Mouse (Mus musculus): ENCODE measurements at regions not wholly inside any gene's neighbourhood (a gene's known extent, or its start where the extent isn't known, plus 50 kb on each side); places are given as distances from the start of the nearest gene placed in this dataset.

DNA sequence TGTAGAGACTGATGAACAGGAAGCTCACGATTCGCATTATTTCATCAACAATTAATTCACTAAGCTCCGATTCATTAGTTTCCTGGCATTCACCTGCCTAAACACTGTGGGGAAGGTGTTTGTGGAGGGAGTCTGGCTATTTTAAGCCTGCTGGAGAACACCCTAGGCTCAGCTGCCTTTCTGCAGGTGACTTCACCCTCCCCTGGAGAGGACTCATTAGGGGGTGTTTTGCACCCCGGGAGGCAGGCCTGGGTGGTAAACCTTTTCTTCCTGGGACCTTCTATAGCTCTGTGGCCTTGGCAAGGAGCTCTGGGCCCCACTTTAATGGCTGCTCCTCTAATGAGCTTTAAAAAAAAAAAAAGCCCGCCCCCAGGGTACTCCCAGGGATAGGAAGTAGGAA lies 55.4 kb upstream of the Bnc1 start:
- Histone ChIP-seq H3K27ac (replicated peaks; ENCODE audit: low read depth, low read length) (no peak overlapping the region), H3K4me2 (ENCODE audit: low read depth, severe bottlenecking) (no peak overlapping the region), H3K27me3 (ENCODE audit: control insufficient read depth, insufficient read depth, low read length) (no peaks in the 10 kb centered on the region), H3K4me3 (ENCODE audit: low read depth, low read length) (no peak overlapping the region), H3K9ac (ENCODE audit: low read length) (no peak overlapping the region), H3K4me1 (ENCODE audit: control insufficient read depth, insufficient read depth, low read length) (no peaks in the 10 kb centered on the region), H3K9me3 (ENCODE audit: control insufficient read depth, low read length) (no peaks in the 10 kb centered on the region), H3K36me3 (ENCODE audit: control insufficient read depth, insufficient read depth, low read length) (no peaks in the 10 kb centered on the region)
- 67% methylated on average over 5 of the region's 5 CpGs for WGBS
- DNase-seq (ENCODE audit: low spot score) (no peak), ATAC-seq (ENCODE audit: insufficient number of reproducible peaks, low FRiP score, low TSS enrichment, low read depth) (no peak)

DNA sequence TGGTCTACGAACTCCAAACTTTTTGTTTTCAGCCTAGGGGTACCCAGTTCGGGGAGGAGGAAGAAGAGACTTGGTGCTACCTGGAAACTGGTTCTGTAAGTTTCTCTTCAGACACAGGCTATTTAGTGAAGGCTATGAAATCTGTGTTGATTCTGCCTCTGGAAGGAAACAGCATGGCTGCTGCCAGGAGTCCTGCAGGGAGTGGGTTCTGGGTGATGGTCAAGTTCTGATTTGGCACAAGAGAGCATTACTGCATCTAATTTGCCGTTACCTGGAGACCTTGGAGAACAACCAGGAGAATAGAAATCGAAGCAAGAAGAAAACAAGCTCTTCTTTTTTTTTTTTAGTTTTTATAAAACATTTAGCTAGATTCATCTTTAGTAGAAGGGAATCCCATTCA lies 61.3 kb upstream of the Bnc1 start:
- DNase-seq (ENCODE audit: low spot score), result no peak
- H3K4me2 ChIP-seq (ENCODE audit: low read depth, severe bottlenecking), result no peak overlapping the region
- no peak overlapping the region for H3K4me3 ChIP-seq (ENCODE audit: low read depth, low read length)
- no peak for ATAC-seq (ENCODE audit: insufficient number of reproducible peaks, low FRiP score, low TSS enrichment, low read depth)
- H3K27me3 ChIP-seq (ENCODE audit: control insufficient read depth, insufficient read depth, low read length), result no peaks in the 10 kb centered on the region
- no peak overlapping the region for H3K9ac ChIP-seq (ENCODE audit: low read length)
- no peak overlapping the region for H3K27ac ChIP-seq (replicated peaks; ENCODE audit: low read depth, low read length)
- H3K36me3 ChIP-seq (ENCODE audit: control insufficient read depth, insufficient read depth, low read length), result no peaks in the 10 kb centered on the region
- WGBS, result 87% methylated on average over 4 of the region's 4 CpGs
- no peaks in the 10 kb centered on the region for H3K4me1 ChIP-seq (ENCODE audit: control insufficient read depth, insufficient read depth, low read length)
- no peaks in the 10 kb centered on the region for H3K9me3 ChIP-seq (ENCODE audit: control insufficient read depth, low read length)

GRCm38 (mm10) chr7:82056551-82057230 lies 64.6 kb upstream of the Bnc1 start:
- H3K4me1 ChIP-seq (ENCODE audit: control insufficient read depth, insufficient read depth, low read length), result no peaks in the 10 kb centered on the region
- H3K9me3 ChIP-seq (ENCODE audit: control insufficient read depth, low read length), result no peaks in the 10 kb centered on the region
- H3K4me3 ChIP-seq (ENCODE audit: low read depth, low read length), result no peak overlapping the region; the same call in 1 of the 2 replicates
- DNase-seq (ENCODE audit: low spot score) (peak; percentile 64), ATAC-seq (ENCODE audit: insufficient number of reproducible peaks, low FRiP score, low TSS enrichment, low read depth) (no peak)
- no peaks in the 10 kb centered on the region for H3K27me3 ChIP-seq (ENCODE audit: control insufficient read depth, insufficient read depth, low read length)
- WGBS, result 1% methylated on average over 21 of the region's 21 CpGs
- H3K36me3 ChIP-seq (ENCODE audit: control insufficient read depth, insufficient read depth, low read length), result no peaks in the 10 kb centered on the region
- no peak overlapping the region for H3K27ac ChIP-seq (replicated peaks; ENCODE audit: low read depth, low read length)
- H3K4me2 ChIP-seq (ENCODE audit: low read depth, severe bottlenecking), result peak overlapping the region; percentile 35; the same call in 1 of the 2 replicates
- 0 out of 2 replicates have a peak overlapping the region, but pooled peaks have one; percentile 1 for H3K9ac ChIP-seq (ENCODE audit: low read length)

- WGBS, result 58% methylated on average over 7 of the region's 7 CpGs
- no peak overlapping the region for H3K27ac ChIP-seq (replicated peaks; ENCODE audit: low read depth, low read length)
- no peaks in the 10 kb centered on the region for H3K4me1 ChIP-seq (ENCODE audit: control insufficient read depth, insufficient read depth, low read length)
- no peaks in the 10 kb centered on the region for H3K36me3 ChIP-seq (ENCODE audit: control insufficient read depth, insufficient read depth, low read length)
- H3K9ac ChIP-seq (ENCODE audit: low read length), result no peak overlapping the region
- no peaks in the 10 kb centered on the region for H3K9me3 ChIP-seq (ENCODE audit: control insufficient read depth, low read length)
- H3K4me3 ChIP-seq (ENCODE audit: low read depth, low read length), result no peak overlapping the region
- no peak for DNase-seq (ENCODE audit: low spot score)
- H3K27me3 ChIP-seq (ENCODE audit: control insufficient read depth, insufficient read depth, low read length), result no peaks in the 10 kb centered on the region
- no peak for ATAC-seq (ENCODE audit: insufficient number of reproducible peaks, low FRiP score, low TSS enrichment, low read depth)
- H3K4me2 ChIP-seq (ENCODE audit: low read depth, severe bottlenecking), result no peak overlapping the region
These were observed 71.3 kb upstream of the Bnc1 start for GRCm38 (mm10) chr7:82063407-82063806.

DNA sequence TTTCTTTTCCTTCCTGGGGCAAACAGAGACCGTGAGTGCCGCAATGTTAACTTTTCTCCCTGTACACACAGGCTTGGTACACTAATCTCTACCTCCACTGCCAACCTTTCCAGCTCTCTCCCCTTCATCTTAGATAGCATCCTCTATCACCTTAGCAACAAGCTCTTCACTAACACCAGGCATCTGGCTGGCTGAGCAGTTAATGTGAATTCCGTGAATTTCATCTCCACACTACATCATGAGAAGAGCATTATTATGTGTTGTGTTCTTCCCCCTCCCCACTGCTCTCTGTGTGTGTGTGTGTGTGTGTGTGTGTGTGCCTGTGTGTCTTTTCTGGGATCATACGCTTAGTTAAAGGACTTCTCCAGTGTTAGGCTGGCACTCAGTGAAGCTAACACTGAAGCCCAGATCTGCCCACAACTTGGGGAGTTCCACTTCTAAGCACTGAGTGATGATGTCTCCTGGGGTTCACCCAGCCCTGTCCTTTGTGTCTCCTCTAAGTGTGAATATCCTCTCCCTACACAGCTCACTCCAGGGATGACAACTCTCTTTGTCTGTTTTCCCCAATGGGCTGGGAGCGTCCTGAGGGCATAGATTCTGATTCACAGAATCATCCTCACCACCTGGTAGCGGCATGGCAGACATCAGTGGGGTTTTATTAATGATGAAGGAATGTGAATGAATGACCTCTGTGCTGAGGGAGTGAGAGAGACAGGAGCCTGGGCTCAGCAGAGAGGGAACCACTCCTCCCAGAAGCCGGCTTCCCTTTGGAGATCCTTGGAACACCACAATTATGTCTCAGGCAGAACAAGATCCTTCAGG lies 77.7 kb upstream of the Bnc1 start:
- WGBS, result 75% methylated on average over 7 of the region's 7 CpGs
- H3K9ac ChIP-seq (ENCODE audit: low read length), result no peak overlapping the region
- H3K36me3 ChIP-seq (ENCODE audit: control insufficient read depth, insufficient read depth, low read length), result no peaks in the 10 kb centered on the region
- no peak overlapping the region for H3K4me2 ChIP-seq (ENCODE audit: low read depth, severe bottlenecking)
- no peaks in the 10 kb centered on the region for H3K27me3 ChIP-seq (ENCODE audit: control insufficient read depth, insufficient read depth, low read length)
- DNase-seq (ENCODE audit: low spot score) (no peak), ATAC-seq (ENCODE audit: insufficient number of reproducible peaks, low FRiP score, low TSS enrichment, low read depth) (no peak)
- H3K4me1 ChIP-seq (ENCODE audit: control insufficient read depth, insufficient read depth, low read length), result no peaks in the 10 kb centered on the region
- no peaks in the 10 kb centered on the region for H3K9me3 ChIP-seq (ENCODE audit: control insufficient read depth, low read length)
- H3K4me3 ChIP-seq (ENCODE audit: low read depth, low read length), result no peak overlapping the region
- H3K27ac ChIP-seq (replicated peaks; ENCODE audit: low read depth, low read length), result no peak overlapping the region

- Histone ChIP-seq H3K27ac (replicated peaks; ENCODE audit: low read depth, low read length) (no peak overlapping the region), H3K9ac (ENCODE audit: low read length) (no peak overlapping the region), H3K4me1 (ENCODE audit: control insufficient read depth, insufficient read depth, low read length) (no peaks in the 10 kb centered on the region), H3K9me3 (ENCODE audit: control insufficient read depth, low read length) (no peaks in the 10 kb centered on the region), H3K27me3 (ENCODE audit: control insufficient read depth, insufficient read depth, low read length) (no peaks in the 10 kb centered on the region), H3K4me2 (ENCODE audit: low read depth, severe bottlenecking) (no peak overlapping the region), H3K4me3 (ENCODE audit: low read depth, low read length) (no peak overlapping the region), H3K36me3 (ENCODE audit: control insufficient read depth, insufficient read depth, low read length) (no peaks in the 10 kb centered on the region)
- DNase-seq (ENCODE audit: low spot score) (no peak), ATAC-seq (ENCODE audit: insufficient number of reproducible peaks, low FRiP score, low TSS enrichment, low read depth) (no peak)
- WGBS, result 82% methylated on average over 10 of the region's 10 CpGs
These were observed 79.0 kb upstream of the Bnc1 start for GRCm38 (mm10) chr7:82070946-82071727.

GRCm38 (mm10) chr7:82075359-82075758 lies 83.3 kb upstream of the Bnc1 start:
- H3K9me3 ChIP-seq (ENCODE audit: control insufficient read depth, low read length), result no peaks in the 10 kb centered on the region
- WGBS, result 86% methylated on average over 2 of the region's 2 CpGs
- no peak overlapping the region for H3K9ac ChIP-seq (ENCODE audit: low read length)
- H3K4me2 ChIP-seq (ENCODE audit: low read depth, severe bottlenecking), result no peak overlapping the region
- H3K4me1 ChIP-seq (ENCODE audit: control insufficient read depth, insufficient read depth, low read length), result no peaks in the 10 kb centered on the region
- H3K27ac ChIP-seq (replicated peaks; ENCODE audit: low read depth, low read length), result no peak overlapping the region
- DNase-seq (ENCODE audit: low spot score) (no peak), ATAC-seq (ENCODE audit: insufficient number of reproducible peaks, low FRiP score, low TSS enrichment, low read depth) (no peak)
- H3K4me3 ChIP-seq (ENCODE audit: low read depth, low read length), result no peak overlapping the region
- H3K36me3 ChIP-seq (ENCODE audit: control insufficient read depth, insufficient read depth, low read length), result no peaks in the 10 kb centered on the region
- H3K27me3 ChIP-seq (ENCODE audit: control insufficient read depth, insufficient read depth, low read length), result no peaks in the 10 kb centered on the region

DNA sequence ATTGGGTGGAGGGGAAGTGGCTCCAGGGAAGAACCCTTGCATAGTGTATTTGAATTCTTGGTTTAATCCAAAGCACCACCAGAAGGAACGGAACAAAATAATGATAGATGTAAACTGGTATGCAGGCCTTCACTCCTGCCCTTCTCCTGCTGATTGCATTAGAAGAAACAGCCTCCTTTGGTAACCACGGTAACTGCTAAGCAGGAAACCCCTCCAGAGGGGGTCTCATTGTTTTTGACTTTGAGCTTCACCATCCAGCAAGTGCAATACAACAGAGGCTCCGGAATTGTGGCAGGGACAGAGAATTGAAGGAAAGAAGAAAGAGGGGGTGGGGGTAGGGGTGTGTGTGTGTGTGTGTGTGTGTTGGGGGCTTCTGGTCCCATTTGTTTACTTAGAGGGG lies 89.8 kb upstream of the Bnc1 start:
- WGBS, result 31% methylated on average over 3 of the region's 3 CpGs
- Histone ChIP-seq H3K4me1 (ENCODE audit: control insufficient read depth, insufficient read depth, low read length) (no peaks in the 10 kb centered on the region), H3K27ac (replicated peaks; ENCODE audit: low read depth, low read length) (no peak overlapping the region), H3K27me3 (ENCODE audit: control insufficient read depth, insufficient read depth, low read length) (no peaks in the 10 kb centered on the region), H3K4me2 (ENCODE audit: low read depth, severe bottlenecking) (no peak overlapping the region), H3K9ac (ENCODE audit: low read length) (no peak overlapping the region), H3K4me3 (ENCODE audit: low read depth, low read length) (no peak overlapping the region), H3K36me3 (ENCODE audit: control insufficient read depth, insufficient read depth, low read length) (no peaks in the 10 kb centered on the region), H3K9me3 (ENCODE audit: control insufficient read depth, low read length) (no peaks in the 10 kb centered on the region)
- ATAC-seq (ENCODE audit: insufficient number of reproducible peaks, low FRiP score, low TSS enrichment, low read depth) (no peak), DNase-seq (ENCODE audit: low spot score) (no peak)
